Mouse (Mus musculus) stomach, postnatal 0 days (tissue): ENCODE results near the gene Por. TPM values are rescaled to one million over a fixed set of nuclear protein-coding genes. Genes with fewer than 3 reads are reported as not detected.
A peak's percentile ranks its signal among the peaks of the same experiment; 100 is the strongest.

Source experiments
- ATAC-seq: fragments of 200-750 bp; cut with Nextera tagmentation; 2 replicates; pipeline ENCODE4 v1.8.0; 2017; ENCODE audit not compliant: low FRiP score, low TSS enrichment
- DNase-seq: peaks from one replicate; pipeline ENCODE4 v3.0.0-alpha.2; 2016; ENCODE audit warnings: low spot score
- H3K27ac ChIP-seq: fragments of 300-500 bp; sonication (generic); replicated peaks from 2 replicates; pipeline ENCODE4 v1.5.1; 2014; ENCODE audit warnings: mild to moderate bottlenecking, control low read depth
- H3K27me3 ChIP-seq: fragments of 300-500 bp; sonication (generic); 2 replicates; pipeline ENCODE4 v1.6.1; 2014; ENCODE audit warnings: low read length; ENCODE audit not compliant: control insufficient read depth, insufficient read depth
- H3K36me3 ChIP-seq: fragments of 300-500 bp; sonication (generic); 2 replicates; pipeline ENCODE4 v1.6.1; 2014; ENCODE audit warnings: low read length, mixed read lengths; ENCODE audit not compliant: control insufficient read depth, insufficient read depth
- H3K4me1 ChIP-seq: fragments of 300-500 bp; sonication (generic); replicated peaks from 2 replicates; pipeline ENCODE4 v1.6.1; 2014; ENCODE audit warnings: antibody characterized with exemption; ENCODE audit not compliant: control insufficient read depth, insufficient read depth
- H3K4me2 ChIP-seq: fragments of 300-500 bp; sonication (generic); replicated peaks from 2 replicates; pipeline ENCODE4 v1.6.1; 2014; ENCODE audit warnings: low read depth, mild to moderate bottlenecking, control low read depth, moderate library complexity
- H3K4me3 ChIP-seq: fragments of 300-500 bp; sonication (generic); 2 replicates; pipeline ENCODE4 v1.5.1; 2014; ENCODE audit warnings: low read depth, low read length, control low read depth
- H3K9ac ChIP-seq: fragments of 300-500 bp; sonication (generic); 2 replicates; pipeline ENCODE4 v1.6.1; 2014; ENCODE audit warnings: mild to moderate bottlenecking, low read length, control low read depth, mixed read lengths
- H3K9me3 ChIP-seq: fragments of 300-500 bp; sonication (generic); 2 replicates; pipeline ENCODE4 v1.6.1; 2016; ENCODE audit warnings: low read length; ENCODE audit not compliant: control insufficient read depth
- CTCF ChIP-seq: IDR thresholded peaks from 2 replicates; pipeline ENCODE4 v1.5.1; 2016; ENCODE audit warnings: antibody characterized with exemption, low read depth, mild to moderate bottlenecking, moderate library complexity
- EP300 ChIP-seq: optimal IDR thresholded peaks from 2 replicates; pipeline ENCODE3; 2016; ENCODE audit warnings: antibody characterized with exemption
- WGBS: fragments of 180-500 bp; shearing (Covaris S2); extraction: QIAGEN DNeasy Blood & Tissue Kit; methylation state at CpG from one replicate; pipeline ENCODE4 v1.1.7; 2014; 5-methylcytosine and 5-hydroxymethylcytosine counted together
- polyA plus RNA-seq: library from polyadenylated mRNA; unstranded; fragments of >200 nt; fragmentation: Nextera tagmentation; extraction: Ambion mirVana; gene quantifications from 2 replicates; pipeline ENCODE4 v1.2.1, GENCODE M21; 2015

The Por gene
- polyA plus RNA-seq, 1 experiment from 2014 or later: 177 TPM

DNA sequence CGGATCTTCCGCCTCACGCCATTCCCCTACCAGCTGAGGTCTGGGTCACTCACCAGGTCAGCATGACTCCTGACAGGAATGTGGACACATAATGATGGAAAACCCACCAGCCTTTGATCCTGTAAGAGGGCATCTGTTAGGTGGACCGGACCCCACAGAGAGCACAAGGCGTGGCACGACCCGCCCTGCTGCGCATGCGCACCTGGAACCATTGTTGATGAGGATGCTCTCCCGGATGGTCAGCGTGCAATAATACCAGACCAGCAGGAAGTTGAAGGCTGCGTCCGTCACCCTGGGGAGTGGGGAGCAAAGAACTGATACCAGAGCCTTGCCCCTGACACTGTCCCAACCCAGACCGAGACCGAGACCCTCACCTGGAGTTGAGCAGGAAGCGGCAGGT, 66.7 kb downstream of the Por start:
- Histone ChIP-seq H3K36me3 (peaks cover 39% of the 10 kb centered on the region), H3K4me3 (no peak overlapping the region), H3K9ac (no peak overlapping the region), H3K9me3 (no peaks in the 10 kb centered on the region), H3K27ac (no peak overlapping the region), H3K27me3 (no peaks in the 10 kb centered on the region), H3K4me1 (no peaks in the 10 kb centered on the region), H3K4me2 (no peak overlapping the region)
- no peak for DNase-seq
- 85% methylated on average over 16 of the region's 16 CpGs for WGBS
- no peak for ATAC-seq
- TF ChIP-seq CTCF: no peak
- no peak for TF ChIP-seq EP300

DNA sequence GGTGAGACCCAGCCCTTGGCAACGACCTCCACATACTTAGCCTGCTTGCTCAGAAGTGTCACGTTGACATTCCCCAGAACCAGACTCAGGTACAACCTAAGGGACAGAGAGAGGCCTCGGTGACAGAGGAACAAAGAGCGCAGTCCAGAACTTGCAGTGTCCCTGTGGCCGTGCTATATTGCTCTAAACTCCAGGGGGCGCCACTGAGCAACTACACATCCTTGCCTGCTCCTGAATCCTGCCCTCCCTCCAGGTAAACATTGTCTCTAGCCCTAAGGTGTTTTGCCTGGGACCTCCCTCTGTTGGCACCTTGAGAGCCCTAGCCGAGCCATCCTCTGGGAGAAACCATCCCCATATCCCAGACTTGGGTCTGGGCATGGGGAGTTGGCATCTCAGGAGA, 67.3 kb downstream of the Por start:
- no peak overlapping the region for H3K27ac ChIP-seq
- no peak overlapping the region for H3K4me3 ChIP-seq
- DNase-seq (no peak), ATAC-seq (no peak)
- H3K9ac ChIP-seq: no peak overlapping the region
- TF ChIP-seq CTCF (peak; percentile 68), EP300 (no peak)
- peaks cover 37% of the 10 kb centered on the region for H3K36me3 ChIP-seq
- 79% methylated on average over 7 of the region's 7 CpGs for WGBS
- no peaks in the 10 kb centered on the region for H3K27me3 ChIP-seq
- no peaks in the 10 kb centered on the region for H3K4me1 ChIP-seq
- H3K9me3 ChIP-seq: no peaks in the 10 kb centered on the region
- no peak overlapping the region for H3K4me2 ChIP-seq

DNA sequence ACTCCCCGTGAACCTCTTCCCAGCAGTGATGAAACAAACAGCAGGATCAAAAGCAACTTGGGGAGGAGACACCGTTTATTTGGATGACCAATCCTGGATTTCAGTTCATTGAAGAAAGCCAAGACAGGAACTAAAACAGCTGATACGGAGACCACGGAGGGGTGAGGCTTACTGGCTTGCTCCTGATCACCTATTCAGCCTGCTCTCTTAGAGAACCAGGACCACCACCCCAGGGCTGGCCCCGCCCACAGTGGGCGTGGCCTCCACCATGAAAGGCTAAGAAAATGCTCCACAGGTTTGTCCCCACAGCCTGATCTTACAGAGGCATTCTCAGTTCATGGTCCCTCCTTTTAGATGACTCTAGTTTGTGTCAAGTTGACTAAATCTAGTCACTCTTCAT, 68.4 kb downstream of the Por start:
- WGBS: 19% methylated on average over 6 of the region's 6 CpGs
- Histone ChIP-seq H3K9me3 (no peaks in the 10 kb centered on the region), H3K4me3 (no peak overlapping the region), H3K27me3 (no peaks in the 10 kb centered on the region), H3K27ac (no peak overlapping the region), H3K36me3 (peaks cover 30% of the 10 kb centered on the region), H3K4me1 (peaks cover 4% of the 10 kb centered on the region; the same call in 1 of the 2 replicates), H3K4me2 (no peak overlapping the region), H3K9ac (no peak overlapping the region)
- ATAC-seq: no peak
- TF ChIP-seq CTCF: no peak
- no peak for TF ChIP-seq EP300
- no peak for DNase-seq

DNA sequence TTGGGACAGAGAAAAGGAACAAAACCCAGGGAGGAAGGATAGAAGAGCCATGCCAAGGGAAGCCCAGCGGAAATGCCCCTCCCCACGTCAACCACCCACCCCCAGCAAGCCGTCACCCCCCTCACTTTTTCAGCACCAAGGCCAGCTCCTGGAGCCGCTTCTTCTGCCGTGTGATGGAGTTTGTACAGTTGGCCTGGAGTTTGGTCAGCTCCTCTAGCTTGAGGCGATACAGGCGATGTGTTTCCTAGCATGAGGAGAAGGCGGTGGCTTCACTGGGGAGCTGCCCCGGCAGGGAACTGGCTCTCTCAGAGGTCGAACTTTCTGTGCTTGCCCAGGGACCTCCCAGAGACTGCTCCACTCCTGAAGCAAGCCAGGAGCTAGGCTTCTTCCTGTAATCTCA, 72.3 kb downstream of the Por start:
- Histone ChIP-seq H3K4me1 (peaks cover 5% of the 10 kb centered on the region; the same call in 1 of the 2 replicates), H3K27ac (no peak overlapping the region), H3K9me3 (no peaks in the 10 kb centered on the region), H3K4me3 (no peak overlapping the region), H3K9ac (no peak overlapping the region), H3K36me3 (peaks cover 3% of the 10 kb centered on the region; the same call in 1 of the 2 replicates), H3K27me3 (no peaks in the 10 kb centered on the region), H3K4me2 (no peak overlapping the region)
- DNase-seq (peak; percentile 30), ATAC-seq (no peak)
- 59% methylated on average over 10 of the region's 10 CpGs for WGBS
- TF ChIP-seq CTCF: no peak
- no peak for TF ChIP-seq EP300

DNA sequence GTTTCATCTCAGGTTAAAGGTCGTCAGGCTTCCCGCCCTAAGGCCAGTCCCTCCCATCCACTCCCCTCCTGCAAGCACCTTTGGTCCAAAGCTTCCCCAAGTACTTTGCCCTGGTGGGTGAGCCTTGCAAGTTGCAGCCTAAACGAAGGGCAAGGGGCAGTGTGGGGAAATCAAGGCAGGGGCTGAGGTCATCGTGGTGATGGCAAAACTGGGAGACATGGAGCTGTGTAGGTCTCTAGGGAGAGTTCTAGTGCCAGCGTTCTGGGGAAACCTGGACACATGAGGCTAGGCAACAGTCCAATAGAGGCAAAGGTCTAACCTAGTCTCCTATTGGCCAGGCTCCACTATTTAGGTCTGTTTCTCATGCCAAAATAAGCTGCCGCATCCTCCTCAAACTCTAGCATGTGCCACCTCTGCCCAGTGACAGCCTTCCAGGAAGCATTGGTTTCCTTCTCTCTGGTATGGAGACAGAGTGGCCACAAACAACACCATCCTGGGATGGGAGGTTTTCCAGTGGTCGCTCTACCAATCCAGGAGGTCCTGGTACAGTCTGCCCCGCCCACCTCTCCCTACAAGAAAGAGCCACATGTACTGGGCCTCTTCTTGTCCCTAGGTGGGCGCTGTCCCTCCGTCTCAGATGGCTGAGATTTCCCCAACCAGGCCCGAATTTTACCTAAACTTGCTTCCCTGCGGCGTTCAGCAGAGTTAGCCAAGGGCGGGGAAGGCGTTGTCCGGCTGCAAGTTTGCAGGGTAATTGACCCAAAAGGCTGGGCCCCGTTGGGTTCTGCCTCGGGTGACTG, 73.3 kb downstream of the Por start:
- ATAC-seq (peak; percentile 35; the same call in 1 of the 2 replicates), DNase-seq (peak; percentile 38)
- Histone ChIP-seq H3K27ac (peak overlapping the region; percentile 61; the same call in 1 of the 2 replicates), H3K9ac (peak overlapping the region; percentile 79), H3K4me3 (peak overlapping the region; percentile 79), H3K36me3 (0 out of 2 replicates have a peak, but pooled peaks cover 3% of the 10 kb centered on the region), H3K9me3 (no peaks in the 10 kb centered on the region), H3K27me3 (no peaks in the 10 kb centered on the region), H3K4me2 (peak overlapping the region; percentile 92), H3K4me1 (peaks cover 5% of the 10 kb centered on the region; the same call in 1 of the 2 replicates)
- TF ChIP-seq EP300 (no peak), CTCF (no peak)
- 21% methylated on average over 18 of the region's 18 CpGs for WGBS
